Mouse (Mus musculus): ENCODE results near the gene Azin2.

Gene Azin2

DNA sequence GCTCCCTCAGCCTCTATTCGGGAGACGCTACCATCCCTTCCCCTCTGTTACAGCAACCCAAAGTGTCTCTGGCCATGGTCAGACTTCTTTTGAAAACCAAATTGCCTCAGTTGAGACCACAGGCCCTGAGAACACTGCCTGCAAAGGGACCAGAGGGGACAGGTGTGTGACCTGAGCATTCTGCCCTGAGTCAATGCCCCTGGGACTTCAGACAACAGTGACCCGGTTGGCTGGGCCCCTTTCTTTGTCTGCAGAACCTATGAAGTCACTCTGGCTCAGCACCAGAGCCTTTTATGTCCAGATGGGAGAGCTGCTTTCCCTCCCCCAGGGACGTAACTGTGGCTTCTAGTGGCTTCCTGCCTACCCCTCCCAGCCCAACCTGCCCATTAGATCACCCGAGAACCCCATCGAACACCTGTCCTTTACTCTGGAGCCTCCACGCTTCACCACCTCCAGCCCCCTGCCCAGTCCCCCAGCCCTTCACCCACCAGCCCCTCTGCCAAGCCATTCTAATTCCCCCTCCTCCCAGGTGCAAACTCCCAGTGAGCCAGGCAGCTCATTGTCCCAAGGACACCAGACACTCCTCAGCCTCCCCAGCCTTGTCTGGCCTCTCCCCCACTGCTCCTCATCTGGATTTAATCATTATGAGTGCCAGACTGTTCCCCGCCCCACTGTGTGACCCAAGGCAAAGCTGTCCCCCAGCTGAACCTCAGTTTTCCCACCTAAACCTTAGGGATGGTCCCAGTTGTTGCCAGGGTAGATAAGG lies 58.0 kb downstream of the Azin2 start:
- CTCF ChIA-PET, result no interaction called here

DNA sequence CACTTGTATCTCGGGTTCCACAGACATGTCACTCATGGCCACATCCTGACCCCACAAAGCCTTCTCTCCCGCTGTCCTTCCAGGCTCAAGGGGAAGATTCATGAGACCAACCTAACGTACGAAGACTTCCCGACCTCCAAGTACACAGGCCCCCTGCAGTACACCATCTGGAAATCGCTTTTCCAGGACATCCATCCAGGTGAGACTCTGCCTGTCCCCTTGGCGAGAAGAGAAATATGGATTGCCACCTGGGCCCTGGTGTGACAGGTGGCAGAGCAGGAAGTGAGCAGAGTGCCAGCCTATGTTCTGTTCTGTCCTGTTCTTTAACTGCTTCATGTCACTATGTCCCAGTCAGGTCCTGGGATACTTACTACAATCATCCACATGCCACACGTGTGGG lies 59.9 kb downstream of the Azin2 start:
- CTCF ChIA-PET, result no interaction called here

DNA sequence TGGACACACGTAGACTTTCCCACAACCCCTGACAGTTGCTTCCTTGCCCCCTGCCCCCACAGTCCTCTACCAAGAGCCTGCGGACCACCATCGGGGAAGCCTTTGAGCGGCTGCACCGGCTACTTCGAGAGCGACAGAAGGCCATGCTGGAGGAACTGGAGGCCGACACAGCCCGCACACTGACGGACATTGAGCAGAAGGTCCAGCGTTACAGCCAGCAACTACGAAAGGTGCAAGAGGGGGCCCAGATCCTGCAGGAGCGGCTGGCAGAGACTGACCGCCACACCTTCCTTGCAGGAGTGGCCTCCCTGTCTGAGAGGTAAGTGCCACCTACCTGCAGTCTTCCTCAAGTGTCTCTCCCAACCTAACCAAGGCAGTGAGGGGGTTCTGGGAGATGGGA lies 61.8 kb downstream of the Azin2 start:
- CTCF ChIA-PET, result no interaction called here

DNA sequence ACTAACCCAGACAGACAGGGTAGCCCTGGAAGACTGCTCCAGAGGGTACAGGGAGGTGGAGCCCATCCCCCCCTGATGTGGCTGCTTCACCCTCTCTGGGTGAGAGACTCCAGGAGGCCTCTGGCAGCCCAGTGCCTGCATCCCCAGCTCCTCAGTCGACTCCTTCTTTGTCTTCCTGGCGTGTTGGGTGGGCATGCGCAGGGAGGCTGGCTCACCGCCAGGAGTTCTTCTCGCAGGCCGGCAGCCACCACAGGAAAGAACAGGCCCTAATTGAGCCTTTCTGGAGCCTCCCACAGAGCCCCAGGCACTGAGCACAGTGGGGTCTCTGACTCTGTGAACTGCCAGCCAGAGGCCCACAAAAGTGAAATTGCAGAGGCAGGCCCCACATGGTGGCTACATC lies 62.9 kb downstream of the Azin2 start:
- CTCF ChIA-PET, result no interaction called here

DNA sequence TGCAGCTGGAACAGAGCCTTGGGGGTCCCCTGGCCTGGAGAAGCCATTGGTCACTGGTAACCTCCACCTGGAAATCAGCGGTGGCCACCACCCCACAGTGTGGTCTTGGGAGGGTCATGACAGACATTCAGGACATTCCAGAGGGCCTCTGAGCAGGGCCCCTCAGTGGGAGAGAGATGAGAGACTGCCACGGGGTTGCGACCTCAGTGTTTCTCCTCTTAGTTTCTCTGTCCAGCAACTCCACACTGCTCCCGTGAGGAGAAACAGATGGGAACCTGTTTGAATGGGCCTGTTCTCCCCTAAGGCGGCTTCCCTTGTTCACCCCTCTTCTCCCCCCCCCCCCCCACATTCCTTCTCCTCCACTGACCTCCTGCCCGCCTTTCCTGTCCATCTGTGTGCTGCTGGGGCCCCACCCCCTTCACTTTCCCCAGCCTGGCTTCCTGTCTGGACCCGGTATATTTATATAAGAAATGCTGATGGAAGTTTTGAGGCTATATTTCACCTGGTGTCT lies 64.3 kb downstream of the Azin2 start:
- CTCF ChIA-PET, result no interaction called here

DNA sequence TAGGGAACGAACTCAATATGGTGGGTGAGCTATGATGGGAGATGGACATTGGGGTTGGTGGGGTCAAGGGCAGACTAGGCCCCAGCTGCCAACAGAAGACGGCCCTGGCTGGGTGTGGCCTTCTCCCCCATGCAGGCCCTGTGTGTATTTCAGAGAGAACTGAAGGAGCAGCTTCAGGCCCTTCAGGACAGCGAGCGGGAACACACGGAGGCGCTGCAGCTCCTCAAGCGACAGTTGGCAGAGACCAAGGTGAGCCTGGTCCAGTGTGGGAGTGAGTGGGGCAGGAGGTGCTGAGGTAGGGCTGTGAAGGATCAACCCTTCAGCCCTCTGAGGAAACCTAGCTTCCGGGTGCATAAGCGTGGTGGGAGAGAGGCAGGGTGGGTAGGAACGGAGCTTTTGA lies 65.6 kb downstream of the Azin2 start:
- CTCF ChIA-PET, result no interaction called here

DNA sequence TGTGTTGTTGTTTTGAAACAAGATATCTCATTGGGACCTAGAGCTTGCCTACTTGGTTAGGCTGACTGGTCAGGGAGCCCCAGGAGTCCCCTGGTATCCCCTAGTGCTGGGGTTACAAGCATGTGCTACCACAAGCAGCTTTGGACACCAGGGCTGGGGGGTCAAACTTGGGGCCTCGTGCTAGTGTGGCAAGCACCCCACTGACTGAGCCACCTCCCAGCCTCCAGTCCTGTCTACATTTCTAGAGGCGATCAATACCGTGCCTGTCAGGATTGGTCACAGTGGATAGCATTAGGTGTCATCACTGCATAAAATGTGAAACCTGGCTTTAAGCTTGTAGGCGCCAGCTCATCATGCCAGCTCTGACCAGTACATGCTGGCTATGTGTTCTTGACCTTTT lies 66.4 kb downstream of the Azin2 start:
- CTCF ChIA-PET, result no interaction called here

DNA sequence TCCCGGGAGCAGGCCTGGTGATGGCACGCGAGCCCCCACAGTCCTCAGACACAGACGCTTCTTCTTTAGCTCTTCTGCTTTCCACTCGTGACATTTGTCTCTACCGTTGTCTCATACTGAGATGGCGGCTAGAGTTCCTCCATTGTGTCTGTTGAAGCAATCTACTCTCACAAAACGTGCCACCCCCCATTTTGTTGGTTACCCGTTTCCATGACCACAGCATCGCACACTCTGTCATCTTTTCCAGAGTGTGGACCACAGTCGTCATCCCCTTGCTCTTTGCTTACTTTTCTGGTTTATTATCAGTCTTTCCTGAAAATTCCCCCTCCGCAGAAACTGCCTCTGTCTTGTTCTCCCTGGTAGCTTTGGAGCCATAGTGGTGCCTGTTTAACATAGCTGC lies 68.1 kb downstream of the Azin2 start:
- CTCF ChIA-PET, result no interaction called here

DNA sequence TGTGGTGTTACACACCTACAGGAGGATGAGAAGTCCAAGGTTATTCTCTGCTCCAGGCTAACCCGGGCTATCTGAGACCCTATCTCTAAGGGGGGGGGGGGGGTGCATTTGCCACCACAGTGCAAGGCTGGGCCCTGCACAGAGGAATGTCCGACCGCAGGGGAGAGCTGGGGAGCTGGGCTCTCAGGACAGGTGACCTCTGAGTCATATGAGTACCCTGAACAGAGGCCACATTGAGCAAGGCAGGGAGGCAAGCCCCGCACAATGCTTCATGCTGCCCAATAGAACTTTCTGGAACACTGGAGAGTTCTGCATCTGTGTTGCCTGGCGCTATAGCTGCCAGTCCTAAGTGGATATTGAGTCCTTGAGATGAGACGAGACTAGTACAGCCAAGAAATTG lies 70.1 kb downstream of the Azin2 start:
- CTCF ChIA-PET, result interaction anchor here (0.5 kb wide), 1 partner anchor 202 kb away, joined by 3 read pairs; no protein-coding TSS in a partner anchor

DNA sequence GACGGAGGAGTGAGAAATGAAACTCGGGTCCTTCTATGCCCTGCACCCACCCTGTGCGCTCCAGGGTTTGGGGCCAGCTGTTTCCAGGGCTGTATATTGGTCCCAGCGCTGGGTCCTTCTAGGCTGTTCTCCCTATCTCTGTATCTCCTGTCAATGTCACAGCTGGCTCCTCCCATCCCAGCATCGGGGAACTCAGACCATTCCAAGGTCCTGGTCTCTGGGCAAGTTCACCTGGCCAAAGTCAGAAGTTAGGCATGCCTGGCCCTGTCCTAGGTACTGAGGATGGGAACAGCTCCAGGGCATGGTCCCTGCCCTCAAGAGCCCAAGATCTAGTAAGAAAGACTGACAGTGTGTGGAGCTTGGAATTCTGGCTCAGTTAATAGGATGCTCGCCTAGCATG lies 70.5 kb downstream of the Azin2 start:
- CTCF ChIA-PET, result no interaction called here

DNA sequence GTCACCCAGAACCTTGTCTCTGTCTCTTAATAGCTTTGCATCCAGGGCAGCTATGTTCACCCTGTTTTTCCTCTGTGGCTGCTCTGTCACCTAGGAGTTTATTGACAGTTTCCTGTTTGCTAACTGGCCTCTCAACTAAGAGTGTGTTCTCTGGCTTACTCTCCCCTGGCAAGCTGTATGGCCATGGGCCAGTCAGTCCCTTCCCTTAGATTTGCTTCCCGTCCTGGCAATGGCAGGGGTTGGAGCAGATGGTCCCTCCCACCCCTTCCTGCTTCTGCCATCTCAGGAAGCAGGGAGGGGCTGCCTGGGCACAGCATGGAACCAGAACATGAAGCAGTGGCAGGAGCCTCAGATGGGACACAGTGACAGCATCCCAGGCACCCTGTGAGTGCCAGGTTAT lies 71.1 kb downstream of the Azin2 start:
- CTCF ChIA-PET, result no interaction called here

DNA sequence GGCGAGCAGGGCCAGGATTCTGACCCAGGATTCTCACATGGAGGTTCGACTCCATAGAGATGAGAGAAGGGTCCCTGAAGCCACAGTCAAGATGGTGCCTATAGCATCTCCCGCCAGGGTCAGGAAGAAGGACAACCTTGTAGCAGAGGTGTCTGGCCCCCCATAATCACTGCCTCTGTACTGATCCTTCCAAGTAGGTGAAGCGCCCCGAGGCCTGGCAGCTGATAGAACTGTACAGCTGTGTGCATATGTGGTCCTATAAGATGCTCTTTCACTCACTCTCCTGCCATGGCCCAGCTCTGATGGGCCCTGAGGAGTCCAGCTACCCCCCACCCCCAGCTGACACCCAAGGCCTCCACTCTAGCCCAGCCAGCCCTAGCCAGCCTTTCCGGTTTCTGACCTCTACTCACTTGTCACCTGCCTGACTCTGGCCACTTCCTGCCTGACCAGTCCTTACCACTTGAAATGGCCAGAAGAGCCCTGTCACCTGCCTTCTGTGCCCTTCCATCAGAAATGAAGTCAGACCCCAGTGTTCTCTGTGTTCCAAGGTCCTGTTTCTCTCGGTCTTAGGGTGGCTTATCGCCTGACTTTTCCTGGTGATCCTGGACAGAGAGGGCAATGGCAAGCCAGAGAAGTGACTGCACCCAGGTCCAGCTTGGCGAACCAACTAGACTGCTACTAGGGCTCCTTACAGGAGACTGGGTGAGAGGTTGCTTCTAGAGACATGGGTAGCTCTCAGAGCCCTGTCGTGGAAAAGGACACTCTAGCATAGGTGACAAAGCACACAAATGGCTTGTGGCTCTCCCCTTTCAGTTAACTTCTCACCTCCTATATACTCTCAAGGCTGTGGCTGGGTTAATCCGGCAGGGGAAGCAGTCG lies 72.3 kb downstream of the Azin2 start:
- CTCF ChIA-PET, result no interaction called here

DNA sequence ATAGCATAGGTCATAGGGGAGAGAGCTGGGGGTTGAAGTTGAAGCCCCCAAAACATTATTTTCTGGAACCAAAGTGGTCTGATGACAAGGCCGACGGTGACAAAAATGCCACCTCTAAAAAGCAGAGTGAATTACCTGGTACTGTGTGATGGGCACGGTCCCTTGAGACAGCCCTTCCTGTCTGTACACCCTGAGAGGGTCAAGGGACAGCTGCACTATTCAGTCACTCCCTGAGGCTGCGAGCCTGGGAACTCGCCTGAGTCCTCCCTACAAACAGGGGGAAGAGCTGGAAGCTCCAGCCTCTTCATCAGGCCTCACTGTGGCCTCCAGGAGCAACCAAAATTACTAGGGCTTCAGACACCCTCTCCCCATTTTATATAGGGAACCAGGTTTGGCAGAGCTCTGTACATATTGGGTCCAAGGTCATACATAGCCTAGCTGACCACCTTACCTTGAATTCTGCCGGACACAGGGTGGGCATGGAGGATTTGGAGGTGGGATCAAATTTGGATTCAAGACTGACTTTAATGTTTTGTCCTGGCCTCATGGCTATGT lies 73.7 kb downstream of the Azin2 start:
- CTCF ChIA-PET, result no interaction called here

DNA sequence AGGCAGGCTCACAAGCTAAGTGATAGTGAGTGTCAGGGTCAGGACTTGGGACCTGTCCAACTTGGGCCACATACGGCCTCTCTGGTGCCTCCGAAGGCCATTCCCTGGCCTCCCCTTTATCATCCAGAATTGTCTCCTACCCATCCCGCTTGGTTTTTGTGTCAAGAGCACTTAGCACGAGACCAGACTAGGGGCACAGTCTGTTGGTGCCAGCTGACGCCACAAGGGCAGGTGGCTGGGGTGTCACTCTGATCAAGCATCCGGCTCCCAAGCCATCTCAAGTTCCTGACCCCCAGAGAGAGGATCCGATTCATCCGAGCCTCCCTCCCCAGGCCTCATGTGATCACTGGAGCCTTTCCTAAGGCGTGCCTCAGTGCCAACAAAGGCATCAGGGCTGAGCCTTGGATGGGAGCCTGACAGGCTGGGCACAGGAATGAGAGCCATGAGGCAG lies 74.6 kb downstream of the Azin2 start:
- CTCF ChIA-PET, result interaction anchor here (0.7 kb wide), 1 partner anchor 74 kb away, joined by 3 read pairs; no protein-coding TSS in a partner anchor

DNA sequence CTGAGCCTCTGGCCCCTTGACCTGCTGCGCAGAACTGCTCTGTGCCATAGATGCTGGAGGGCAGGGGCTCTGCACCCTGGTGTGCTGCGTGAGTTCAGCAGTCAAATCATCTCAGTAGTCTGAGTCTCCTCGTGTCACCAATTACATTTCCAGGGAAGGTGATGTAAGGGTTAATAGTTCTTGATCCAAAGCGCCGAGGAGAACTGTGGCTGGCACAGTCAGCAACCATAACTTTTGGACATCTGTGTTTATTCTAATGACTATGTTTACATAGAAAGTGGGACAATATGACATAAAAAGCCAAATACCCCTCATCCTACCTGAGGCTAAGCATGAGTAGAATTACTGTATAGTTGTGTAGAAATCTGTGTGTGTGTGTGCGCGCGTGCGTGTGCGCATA lies 75.2 kb downstream of the Azin2 start:
- CTCF ChIA-PET, result no interaction called here

DNA sequence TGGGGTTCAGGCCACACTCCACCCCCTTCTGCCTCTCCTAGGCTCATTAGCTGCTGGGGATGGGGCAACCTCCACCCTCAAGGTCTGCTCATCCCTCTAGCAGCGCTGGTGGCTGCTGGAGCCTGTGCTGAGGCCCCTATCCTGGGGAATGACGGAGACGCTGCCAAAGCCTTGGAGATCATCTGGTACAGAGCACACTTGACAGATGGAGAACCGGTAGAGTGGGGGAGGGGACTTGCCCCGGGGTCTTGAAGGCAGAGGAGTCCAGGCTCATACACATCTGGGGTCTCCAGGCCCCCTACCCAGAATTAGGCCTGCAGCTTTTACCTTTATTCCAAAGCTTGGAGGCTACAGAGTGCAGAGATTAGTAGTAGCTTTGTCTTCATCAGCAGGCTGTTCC lies 75.7 kb downstream of the Azin2 start:
- CTCF ChIA-PET, result no interaction called here

DNA sequence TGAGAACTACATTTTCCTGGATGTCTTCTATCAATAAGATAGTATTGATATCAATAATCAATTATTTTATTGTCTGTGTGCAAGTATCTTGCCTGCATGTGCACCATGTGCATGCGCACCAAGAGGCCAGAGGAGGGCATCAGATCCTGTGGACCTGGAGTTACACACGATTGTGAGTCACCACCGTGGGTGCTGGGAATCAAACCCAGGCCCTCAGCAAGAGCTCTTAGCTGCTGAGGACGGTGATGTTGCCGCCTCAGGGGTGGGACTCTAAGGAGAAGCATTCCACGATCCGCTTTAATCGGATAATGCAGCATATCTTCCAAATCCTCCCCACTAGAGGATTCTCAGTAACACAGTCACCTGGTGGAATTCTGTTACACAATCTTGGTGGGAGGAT lies 76.7 kb downstream of the Azin2 start:
- CTCF ChIA-PET, result no interaction called here

DNA sequence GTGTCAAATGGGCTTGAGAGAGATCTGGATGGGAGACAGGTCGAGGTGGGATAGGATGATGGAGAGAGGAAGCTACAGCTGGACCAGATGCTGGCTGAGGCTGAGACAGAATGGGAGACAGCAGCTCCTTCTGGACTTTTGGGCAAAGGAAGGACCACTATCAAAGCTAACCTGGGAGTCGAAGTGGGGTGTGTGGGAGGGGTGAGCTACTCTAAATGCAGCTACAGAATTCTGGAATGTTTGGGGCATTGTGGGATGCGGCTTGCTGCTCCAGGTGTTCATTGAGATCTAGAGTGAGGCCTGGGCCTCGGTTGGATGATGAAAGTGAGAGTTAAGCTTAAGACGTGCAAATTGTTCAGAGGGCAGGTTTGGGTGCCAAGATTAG lies 77.5 kb downstream of the Azin2 start:
- CTCF ChIA-PET, result no interaction called here

DNA sequence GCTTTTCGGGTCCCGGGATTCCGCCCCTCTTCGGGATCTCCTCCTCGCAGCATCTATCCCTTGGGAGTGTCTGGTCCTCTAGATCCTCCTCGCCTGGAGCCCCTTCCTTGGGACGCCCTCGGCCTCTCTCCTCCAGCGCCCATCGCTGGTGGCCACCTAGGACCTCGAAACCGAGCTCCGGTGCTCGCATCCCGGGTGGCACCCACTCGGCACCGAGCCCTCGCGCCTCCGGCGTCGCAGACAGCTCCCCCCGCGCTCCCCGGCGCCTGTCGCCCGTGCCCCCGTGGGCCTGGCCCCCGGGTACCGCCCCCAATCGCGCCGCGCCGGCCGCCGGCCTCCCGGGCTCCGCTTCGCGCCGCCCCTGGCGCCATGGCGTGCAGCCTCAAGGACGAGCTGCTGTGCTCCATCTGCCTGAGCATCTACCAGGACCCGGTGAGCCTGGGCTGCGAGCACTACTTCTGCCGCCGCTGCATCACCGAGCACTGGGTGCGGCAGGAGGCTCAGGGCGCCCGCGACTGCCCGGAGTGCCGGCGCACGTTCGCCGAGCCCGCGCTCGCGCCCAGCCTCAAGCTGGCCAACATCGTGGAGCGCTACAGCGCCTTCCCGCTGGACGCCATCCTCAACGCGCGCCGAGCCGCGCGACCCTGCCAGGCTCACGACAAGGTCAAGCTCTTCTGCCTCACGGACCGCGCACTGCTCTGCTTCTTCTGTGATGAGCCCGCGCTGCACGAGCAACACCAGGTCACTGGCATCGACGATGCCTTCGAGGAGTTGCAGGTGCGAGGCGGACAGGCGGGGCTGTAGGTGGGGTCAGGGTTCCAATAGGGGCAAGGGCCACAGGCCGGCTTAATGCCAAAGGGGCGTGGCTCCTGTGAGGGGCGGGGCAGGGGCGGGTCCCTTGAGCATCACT lies 78.2 kb downstream of the Azin2 start:
- CTCF ChIA-PET, result interaction anchor here (0.5 kb wide), 1 partner anchor 18 kb away, joined by 10 read pairs; no protein-coding TSS in a partner anchor

DNA sequence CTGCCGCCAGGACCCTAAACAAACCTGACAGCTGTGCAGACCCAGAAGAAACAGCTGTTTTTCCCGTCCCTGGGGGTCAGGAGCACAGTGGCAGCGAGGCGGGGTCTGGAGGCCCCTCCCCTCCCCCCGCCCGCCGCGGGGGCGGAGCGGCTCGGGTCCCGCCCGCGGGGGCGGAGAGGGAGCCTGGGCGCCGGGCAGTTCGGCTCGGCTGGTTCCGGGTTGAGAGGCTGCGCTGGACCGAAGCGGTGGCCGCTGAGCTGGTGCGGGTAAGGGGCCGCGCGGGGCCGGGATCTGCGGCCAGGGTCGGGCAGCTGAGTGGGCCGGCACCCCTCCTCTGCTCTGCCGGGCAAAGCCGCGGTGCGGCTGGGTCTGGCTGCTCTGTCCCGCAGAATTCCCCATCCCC lies 78.9 kb downstream of the Azin2 start, which contains the start of gene Trim62:
TSS of gene Trim62 (plus strand) at position 202 of the 403 bp plus-strand sequence.
- CTCF ChIA-PET, result interaction anchor here (0.5 kb wide), 1 partner anchor 18 kb away, joined by 10 read pairs; no protein-coding TSS in a partner anchor

Data from spleen, embryonic (tissue).